Mouse (Mus musculus): Measurements from ENCODE around the gene Aasdhppt. TPM values are rescaled to one million over a fixed set of nuclear protein-coding genes. Genes with fewer than 3 reads are reported as not detected.
A peak's percentile ranks its signal among the peaks of the same experiment; 100 is the strongest.

Aasdhppt gene
- 27.3 and 27.6 TPM in 2 replicates for polyA plus RNA-seq (2016; fragmentation: Nextera tagmentation; extraction: Ambion mirVana)

GRCm38 (mm10) chr9:4309351-4310085, at the start of gene Aasdhppt, which contains the start of gene Kbtbd3:
Gene Aasdhppt, minus strand, starts transcription at chr9:4309471.
Gene Kbtbd3, plus strand, starts transcription at chr9:4309833.
- H3K27me3 ChIP-seq (replicated peaks) = no peaks in the 10 kb centered on the region
- H3K4me1 ChIP-seq = peaks cover 26% of the 10 kb centered on the region
- peak; percentile 96 for ATAC-seq
- H3K9ac ChIP-seq = peak within 1 kb of the TSS; percentile 85
- no peaks in the 10 kb centered on the region for H3K9me3 ChIP-seq (replicated peaks)
- peak within 1 kb of the TSS; percentile 87 for H3K4me2 ChIP-seq
- WGBS (ENCODE audit: insufficient replicate concordance) = 0% methylated on average over 53 of the region's 53 CpGs
- H3K36me3 ChIP-seq = peaks cover 6% of the 10 kb centered on the region; the same call in 1 of the 2 replicates
- H3K4me3 ChIP-seq = peak within 1 kb of the TSS; percentile 72
- peak within 1 kb of the TSS; percentile 95 for H3K27ac ChIP-seq

- WGBS (ENCODE audit: insufficient replicate concordance) = 66% methylated on average over 1 of the region's 1 CpGs
These were observed 43.9 kb upstream of the Aasdhppt start for GRCm38 (mm10) chr9:4353163-4353562.

GRCm38 (mm10) chr9:4318939-4319721, 9.9 kb upstream of the Aasdhppt start:
- no peaks in the 10 kb centered on the region for H3K9me3 ChIP-seq (replicated peaks)
- H3K9ac ChIP-seq = no peak overlapping the region
- H3K4me1 ChIP-seq = no peaks in the 10 kb centered on the region
- no peak overlapping the region for H3K4me3 ChIP-seq
- 69% methylated on average over 6 of the region's 6 CpGs for WGBS (ENCODE audit: insufficient replicate concordance)
- H3K4me2 ChIP-seq = no peak overlapping the region
- H3K27ac ChIP-seq = no peak overlapping the region
- 0 out of 2 replicates have a peak, but pooled peaks cover 4% of the 10 kb centered on the region for H3K36me3 ChIP-seq
- ATAC-seq = no peak
- H3K27me3 ChIP-seq (replicated peaks) = no peaks in the 10 kb centered on the region

More at GRCm38 (mm10) chr9:4353163-4353562, 43.9 kb upstream of the Aasdhppt start:
- no peak overlapping the region for H3K9ac ChIP-seq
- no peaks in the 10 kb centered on the region for H3K27me3 ChIP-seq (replicated peaks)
- H3K4me1 ChIP-seq = no peaks in the 10 kb centered on the region
- H3K4me2 ChIP-seq = no peak overlapping the region
- no peaks in the 10 kb centered on the region for H3K9me3 ChIP-seq (replicated peaks)
- no peak for ATAC-seq
- no peaks in the 10 kb centered on the region for H3K36me3 ChIP-seq
- no peak overlapping the region for H3K27ac ChIP-seq
- H3K4me3 ChIP-seq = no peak overlapping the region

GRCm38 (mm10) chr9:4315746-4316145, 6.5 kb upstream of the Aasdhppt start:
- no peaks in the 10 kb centered on the region for H3K27me3 ChIP-seq (replicated peaks)
- ATAC-seq = no peak
- WGBS (ENCODE audit: insufficient replicate concordance) = 83% methylated on average over 2 of the region's 2 CpGs

GRCm38 (mm10) chr9:4313946-4314345, 4.7 kb upstream of the Aasdhppt start:
- Histone ChIP-seq H3K27me3 (replicated peaks) (no peaks in the 10 kb centered on the region), H3K9ac (no peak overlapping the region), H3K9me3 (replicated peaks) (no peaks in the 10 kb centered on the region), H3K4me1 (peaks cover 18% of the 10 kb centered on the region), H3K27ac (no peak overlapping the region), H3K4me2 (no peak overlapping the region), H3K4me3 (no peak overlapping the region), H3K36me3 (0 out of 2 replicates have a peak, but pooled peaks cover 4% of the 10 kb centered on the region)
- ATAC-seq = no peak
- 85% methylated on average over 4 of the region's 4 CpGs for WGBS (ENCODE audit: insufficient replicate concordance)

More at GRCm38 (mm10) chr9:4315746-4316145, 6.5 kb upstream of the Aasdhppt start:
- Histone ChIP-seq H3K4me2 (no peak overlapping the region), H3K9me3 (replicated peaks) (no peaks in the 10 kb centered on the region), H3K27ac (no peak overlapping the region), H3K36me3 (0 out of 2 replicates have a peak, but pooled peaks cover 4% of the 10 kb centered on the region), H3K4me1 (peaks cover 13% of the 10 kb centered on the region), H3K9ac (no peak overlapping the region), H3K4me3 (no peak overlapping the region)

- Histone ChIP-seq H3K27me3 (replicated peaks) (no peaks in the 10 kb centered on the region), H3K4me1 (peaks cover 26% of the 10 kb centered on the region), H3K9ac (peak overlapping the region; percentile 85; the same call in 1 of the 2 replicates), H3K27ac (peak overlapping the region; percentile 95), H3K4me3 (peak overlapping the region; percentile 72), H3K9me3 (replicated peaks) (no peaks in the 10 kb centered on the region), H3K36me3 (peaks cover 5% of the 10 kb centered on the region; the same call in 1 of the 2 replicates), H3K4me2 (peak overlapping the region; percentile 87)
- 57% methylated on average over 3 of the region's 3 CpGs for WGBS (ENCODE audit: insufficient replicate concordance)
- ATAC-seq = no peak
These were observed 1.9 kb upstream of the Aasdhppt start for GRCm38 (mm10) chr9:4311162-4311561.

GRCm38 (mm10) chr9:4310706-4311105, 1.4 kb upstream of the Aasdhppt start:
- peaks cover 7% of the 10 kb centered on the region; the same call in 1 of the 2 replicates for H3K36me3 ChIP-seq
- H3K4me2 ChIP-seq = peak overlapping the region; percentile 87
- peak overlapping the region; percentile 72 for H3K4me3 ChIP-seq
- peak overlapping the region; percentile 85 for H3K9ac ChIP-seq
- peaks cover 26% of the 10 kb centered on the region for H3K4me1 ChIP-seq
- no peaks in the 10 kb centered on the region for H3K9me3 ChIP-seq (replicated peaks)
- ATAC-seq = no peak
- WGBS (ENCODE audit: insufficient replicate concordance) = 25% methylated on average over 3 of the region's 3 CpGs
- H3K27ac ChIP-seq = peak overlapping the region; percentile 95
- H3K27me3 ChIP-seq (replicated peaks) = no peaks in the 10 kb centered on the region

- under 1% methylated on average over 36 of the region's 36 CpGs for WGBS (ENCODE audit: insufficient replicate concordance)
- Histone ChIP-seq H3K9ac (peak overlapping the region; percentile 85), H3K27me3 (replicated peaks) (no peaks in the 10 kb centered on the region), H3K36me3 (peaks cover 11% of the 10 kb centered on the region; the same call in 1 of the 2 replicates), H3K4me3 (peak overlapping the region; percentile 72), H3K4me1 (peaks cover 26% of the 10 kb centered on the region), H3K9me3 (replicated peaks) (no peaks in the 10 kb centered on the region), H3K27ac (peak overlapping the region; percentile 95), H3K4me2 (peak overlapping the region; percentile 87)
- peak; percentile 50 for ATAC-seq
These were observed 482 bp downstream of the Aasdhppt start for GRCm38 (mm10) chr9:4308628-4309350.

- ATAC-seq = no peak
- 39% methylated on average over 1 of the region's 1 CpGs for WGBS (ENCODE audit: insufficient replicate concordance)
- no peaks in the 10 kb centered on the region for H3K9me3 ChIP-seq (replicated peaks)
- peaks cover 23% of the 10 kb centered on the region for H3K4me1 ChIP-seq
- H3K36me3 ChIP-seq = peaks cover 30% of the 10 kb centered on the region
- H3K27me3 ChIP-seq (replicated peaks) = no peaks in the 10 kb centered on the region
- no peak overlapping the region for H3K9ac ChIP-seq
- no peak overlapping the region for H3K27ac ChIP-seq
- no peak overlapping the region for H3K4me3 ChIP-seq
- no peak overlapping the region for H3K4me2 ChIP-seq
These were observed 4.4 kb downstream of the Aasdhppt start for GRCm38 (mm10) chr9:4304867-4305266.

- no peak overlapping the region for H3K4me2 ChIP-seq
- no peak overlapping the region for H3K27ac ChIP-seq
- no peak overlapping the region for H3K9ac ChIP-seq
- no peaks in the 10 kb centered on the region for H3K9me3 ChIP-seq (replicated peaks)
- ATAC-seq = no peak
- peaks cover 49% of the 10 kb centered on the region for H3K36me3 ChIP-seq
- 50% methylated on average over 2 of the region's 2 CpGs for WGBS (ENCODE audit: insufficient replicate concordance)
- H3K4me1 ChIP-seq = 0 out of 2 replicates have a peak, but pooled peaks cover 14% of the 10 kb centered on the region
- no peaks in the 10 kb centered on the region for H3K27me3 ChIP-seq (replicated peaks)
- H3K4me3 ChIP-seq = no peak overlapping the region
These were observed 8.8 kb downstream of the Aasdhppt start for GRCm38 (mm10) chr9:4300466-4300865.

GRCm38 (mm10) chr9:4283850-4284249, 25.4 kb downstream of the Aasdhppt start:
- Histone ChIP-seq H3K4me2 (no peak overlapping the region), H3K4me1 (no peaks in the 10 kb centered on the region), H3K9me3 (replicated peaks) (no peaks in the 10 kb centered on the region), H3K27ac (no peak overlapping the region), H3K9ac (no peak overlapping the region), H3K27me3 (replicated peaks) (no peaks in the 10 kb centered on the region), H3K36me3 (peaks cover 16% of the 10 kb centered on the region), H3K4me3 (no peak overlapping the region)
- WGBS (ENCODE audit: insufficient replicate concordance) = 36% methylated on average over 3 of the region's 3 CpGs
- no peak for ATAC-seq
